Mouse (Mus musculus) large intestine, adult 2 months (tissue): ENCODE measurements at regions not wholly inside any gene's neighbourhood (a gene's known extent, or its start where the extent isn't known, plus 50 kb on each side); places are given as distances from the start of the nearest gene placed in this dataset.
"Not testable (repeated sequence)": the region's sequence is repeated elsewhere in the genome, so short reads cannot be mapped to it uniquely, and the experiment has no call there.

Experiments
- DNase-seq: peaks from one replicate; pipeline ENCODE4 v3.0.0-alpha.2; 2012; ENCODE audit warnings: low read depth, low spot score
- WGBS: fragments of 180-500 bp; shearing (Covaris S2); methylation state at CpG from one replicate; pipeline ENCODE4 v1.1.7; 2018; 5-methylcytosine and 5-hydroxymethylcytosine counted together

DNA sequence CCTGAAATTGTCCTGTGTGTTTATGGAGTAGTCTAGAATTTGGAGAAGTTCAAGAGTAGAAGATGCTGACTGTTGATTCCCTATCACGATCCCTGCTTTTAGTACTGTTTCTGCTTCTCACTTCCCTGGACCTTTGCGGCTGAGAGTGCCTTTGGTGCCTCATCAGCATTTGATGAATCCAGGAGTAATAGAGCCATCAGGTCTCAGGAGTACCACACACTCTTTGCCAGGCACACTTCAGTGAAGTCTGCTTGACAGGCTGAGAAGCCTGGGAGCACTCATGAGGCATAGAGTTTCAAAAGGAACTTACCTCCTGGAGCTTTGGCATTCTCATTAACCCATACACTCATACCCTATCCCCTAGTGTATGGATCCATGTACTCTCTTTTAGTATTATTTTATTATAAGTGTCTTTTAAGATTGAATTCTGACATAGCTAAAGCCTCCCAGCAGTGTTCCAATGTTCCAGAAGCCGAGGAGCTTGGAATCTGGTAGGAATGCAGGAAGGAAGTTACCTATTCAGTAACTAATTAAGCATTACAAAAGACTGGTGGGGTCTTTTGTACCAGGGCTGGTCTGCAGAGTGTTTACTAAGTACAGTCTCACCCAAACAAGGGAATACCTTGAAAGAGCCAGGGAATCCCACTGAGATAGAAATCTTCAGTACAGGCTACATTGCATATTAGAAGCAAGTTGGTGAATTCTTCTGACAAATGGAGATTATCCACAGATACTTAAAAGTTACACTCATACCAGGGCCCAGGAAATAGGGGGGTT, 139.7 kb downstream of the Tex13c3 start:
- DNase-seq, result not testable (repeated sequence)
- WGBS, result 79% methylated on average over 3 of the region's 3 CpGs

GRCm38 (mm10) chrX:19313286-19313685, 167.8 kb downstream of the Tex13c3 start:
- DNase-seq, result no peak

GRCm38 (mm10) chrX:19311809-19312559, 169.1 kb downstream of the Tex13c3 start:
- 42% methylated on average over 1 of the region's 1 CpGs for WGBS

More at GRCm38 (mm10) chrX:19313286-19313685, 167.8 kb downstream of the Tex13c3 start:
- WGBS, result 58% methylated on average over 2 of the region's 2 CpGs

DNA sequence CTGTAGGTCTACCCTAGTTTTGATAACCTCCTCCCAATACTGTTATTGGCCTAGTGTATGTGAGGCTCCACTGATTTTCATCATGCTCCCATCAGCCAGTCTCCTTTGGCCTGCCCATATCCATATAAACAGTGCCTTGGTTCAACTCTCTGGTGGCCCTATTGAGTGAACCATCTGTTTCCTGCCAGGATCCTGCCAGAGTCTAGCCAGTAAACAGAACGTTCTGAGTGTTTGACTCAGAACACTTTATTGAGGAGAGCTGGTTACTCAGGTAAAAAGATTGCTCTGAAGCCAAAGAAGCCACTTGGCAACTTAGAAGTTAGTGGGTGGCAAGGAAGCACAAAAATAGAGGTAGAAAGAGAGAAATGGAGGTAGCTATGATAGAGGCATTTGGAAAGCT, 169.7 kb downstream of the Tex13c3 start:
- no peak for DNase-seq
- 22% methylated on average over 1 of the region's 1 CpGs for WGBS

More at GRCm38 (mm10) chrX:19311809-19312559, 169.1 kb downstream of the Tex13c3 start:
- DNase-seq, result no peak

DNA sequence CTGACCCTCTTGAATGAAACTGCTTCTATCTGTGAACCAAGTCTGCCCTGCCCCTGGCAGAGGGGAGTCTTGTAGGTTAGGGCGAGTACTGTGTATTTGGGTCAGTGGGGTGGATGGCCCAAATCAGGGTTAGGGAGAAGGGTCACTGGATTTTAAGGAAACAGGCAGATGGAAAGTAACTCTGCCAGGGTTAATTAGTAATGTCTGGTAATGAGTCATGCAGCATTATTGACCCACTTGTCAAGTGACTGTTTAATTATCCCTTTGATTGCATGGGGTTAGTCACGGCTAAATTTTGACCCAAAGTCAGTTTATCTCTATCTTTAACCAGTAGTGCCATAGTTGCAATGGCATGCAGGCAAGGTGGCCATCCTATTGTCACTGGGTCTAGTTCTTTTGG, 192.9 kb downstream of the Tex13c3 start:
- DNase-seq, result no peak
- 69% methylated on average over 2 of the region's 2 CpGs for WGBS

DNA sequence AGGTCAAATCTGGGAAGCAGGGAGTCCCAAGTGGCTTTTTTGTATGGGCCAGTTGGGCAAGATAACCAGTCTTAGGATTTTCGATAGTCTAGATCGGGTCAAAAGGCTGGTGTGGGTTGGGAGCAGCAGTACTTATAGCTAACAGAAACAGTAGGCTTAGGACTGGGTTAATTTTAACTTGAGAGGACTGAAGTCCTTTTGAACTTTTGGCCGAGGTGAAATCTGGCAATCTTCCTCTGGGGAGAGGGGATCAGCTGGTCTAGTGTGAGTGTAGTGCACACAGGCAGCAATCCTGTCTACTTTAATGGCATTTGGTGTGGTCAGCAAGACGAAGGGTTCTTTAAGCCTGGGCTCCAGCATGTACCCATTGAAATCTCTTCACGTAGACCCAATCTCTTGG, 194.7 kb downstream of the Tex13c3 start:
- DNase-seq, result no peak
- 77% methylated on average over 5 of the region's 5 CpGs for WGBS

- 60% methylated on average over 4 of the region's 4 CpGs for WGBS
- DNase-seq, result no peak
Measured at GRCm38 (mm10) chrX:19285773-19286172, 195.3 kb downstream of the Tex13c3 start.

DNA sequence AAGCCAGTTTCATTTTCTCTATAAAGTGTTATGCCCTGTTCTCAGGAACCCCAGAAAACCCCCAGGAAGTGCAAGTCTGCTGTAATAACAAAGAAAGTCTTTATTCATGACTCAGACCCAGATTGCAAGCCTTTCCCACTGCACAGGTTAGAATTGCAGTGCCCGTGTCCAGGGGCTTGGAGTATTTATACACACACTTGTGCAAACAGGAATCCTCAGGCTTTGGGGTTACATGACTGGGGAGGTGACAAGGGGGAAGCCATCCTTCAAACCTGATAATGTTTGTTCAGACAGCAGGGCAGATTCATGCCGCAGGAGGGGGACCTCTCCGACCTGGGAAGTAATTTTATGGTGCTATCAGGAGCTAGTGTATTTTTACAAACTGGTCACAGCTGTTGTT, 198.0 kb downstream of the Tex13c3 start:
- 39% methylated on average over 3 of the region's 3 CpGs for WGBS
- no peak for DNase-seq

DNA sequence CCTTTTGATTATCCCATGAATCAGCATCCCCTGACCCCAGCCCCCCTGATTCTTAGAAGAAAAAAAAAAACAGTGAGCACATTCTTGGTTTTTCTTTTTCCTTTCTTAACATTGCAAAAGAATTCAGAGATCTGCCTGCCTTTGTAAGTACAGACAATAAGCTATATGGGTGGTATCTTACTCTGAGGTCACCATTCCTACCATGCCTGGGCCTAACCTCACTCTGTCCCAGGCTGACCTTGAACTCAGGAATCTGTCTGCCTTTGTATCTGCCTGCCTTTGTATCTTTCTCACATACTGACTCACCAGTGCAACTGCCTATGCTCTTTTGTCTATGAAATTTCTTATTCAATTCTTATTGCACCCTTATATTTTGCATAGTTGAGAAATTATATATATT, 216.9 kb downstream of the Tex13c3 start:
- DNase-seq, result no peak

DNA sequence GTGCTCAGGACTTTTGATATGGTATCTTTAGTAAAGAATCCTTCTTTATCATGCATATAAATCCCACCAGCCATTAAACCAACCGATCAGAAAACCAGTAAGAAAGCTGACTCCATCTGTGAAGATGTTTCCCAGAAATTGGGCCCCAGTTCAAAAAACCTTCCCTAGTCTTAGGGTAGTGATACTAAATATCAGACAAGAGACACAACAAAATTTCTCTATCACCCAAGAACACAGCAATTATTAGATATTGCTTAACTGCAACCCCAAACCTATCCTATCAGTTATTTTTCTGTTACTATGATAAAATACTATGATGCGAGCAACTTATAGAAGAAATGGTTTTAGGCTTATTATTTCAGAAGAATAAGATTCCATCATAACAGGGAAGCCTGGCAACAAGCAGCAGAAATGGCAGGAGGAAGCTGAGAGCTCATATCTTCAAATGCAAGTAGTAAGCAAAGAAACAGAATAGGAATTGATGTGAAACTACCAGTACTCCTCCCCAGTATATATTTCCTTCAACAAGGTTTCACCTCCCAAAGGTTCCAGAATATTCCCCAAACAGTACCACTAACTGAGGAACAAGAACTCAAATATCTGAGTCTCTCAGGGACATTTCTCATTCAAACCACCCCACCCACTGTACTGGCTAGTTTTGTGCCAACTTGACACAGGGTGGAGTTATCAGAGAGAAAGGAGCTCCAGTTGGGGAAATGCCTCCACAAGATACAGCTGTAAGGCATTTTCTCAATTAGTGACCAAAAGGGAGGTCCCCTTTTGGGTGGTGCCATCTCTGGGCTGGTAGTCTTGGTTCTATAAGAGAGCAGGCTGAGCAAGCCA, 234.1 kb downstream of the Tex13c3 start:
- 81% methylated on average over 2 of the region's 2 CpGs for WGBS

DNA sequence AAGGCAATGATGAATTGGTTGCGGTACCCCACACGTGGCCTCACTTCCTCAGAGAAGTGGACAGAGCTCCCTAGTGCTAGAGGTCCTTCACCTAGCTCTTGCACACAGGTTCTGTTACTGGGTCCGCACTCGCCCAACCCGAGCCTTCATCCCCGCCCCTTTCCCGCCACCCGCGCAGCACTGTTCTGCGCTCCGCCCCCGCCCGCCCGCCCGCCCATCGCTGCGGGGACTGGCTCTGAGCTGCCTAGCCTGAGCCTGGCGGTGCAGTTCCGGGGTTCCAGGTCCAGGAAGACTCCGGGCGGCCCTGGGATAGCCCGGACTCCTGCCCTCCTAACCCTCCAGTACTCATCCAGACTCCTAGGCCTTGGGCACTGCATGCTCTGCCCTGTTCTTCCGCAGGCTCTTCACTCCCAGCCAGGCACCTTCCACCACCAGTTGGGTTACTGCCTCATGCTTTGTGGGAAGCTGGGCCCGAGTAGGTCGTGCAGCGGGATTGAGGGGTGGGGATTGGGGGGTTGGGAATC, 243.3 kb downstream of the Tex13c3 start:
- peak; percentile 11 for DNase-seq
- 6% methylated on average over 26 of the region's 26 CpGs for WGBS

More for the DNA sequence above, 234.1 kb downstream of the Tex13c3 start:
- DNase-seq, result no peak

DNA sequence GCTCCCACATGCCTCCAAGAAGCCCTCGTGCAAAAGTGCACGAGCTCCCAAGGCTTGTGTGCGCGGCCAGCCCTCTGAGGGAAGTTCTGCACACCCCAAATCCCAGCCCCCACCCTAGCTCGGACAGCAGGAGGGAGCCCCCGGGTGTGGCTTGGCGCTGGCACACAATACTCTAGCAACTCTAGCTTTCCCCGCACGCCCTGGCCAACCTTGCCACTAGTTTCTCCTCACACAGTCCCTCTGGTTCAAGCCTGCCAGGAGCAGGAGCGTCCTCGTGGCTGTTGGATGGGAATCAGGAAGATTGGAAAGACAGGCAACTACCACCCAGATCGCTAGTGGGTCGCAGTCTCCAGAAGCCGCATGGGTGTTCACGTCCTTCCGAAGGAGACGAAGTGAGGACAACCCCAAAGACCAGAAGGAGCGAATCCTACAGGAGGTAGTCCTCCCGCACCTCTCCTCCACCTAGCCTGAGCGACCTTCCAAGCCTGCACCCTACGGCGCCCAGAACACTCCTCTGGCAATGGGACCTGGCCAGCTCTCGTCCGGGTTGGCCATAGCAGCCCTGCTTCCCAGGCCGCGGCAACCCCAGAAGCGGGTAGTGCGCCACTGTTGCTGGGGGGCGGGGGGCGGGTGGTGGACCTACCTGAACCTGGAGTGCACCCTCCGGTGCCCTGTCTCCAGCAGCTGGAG, 243.9 kb downstream of the Tex13c3 start:
- 13% methylated on average over 30 of the region's 31 CpGs for WGBS
- DNase-seq, result no peak

DNA sequence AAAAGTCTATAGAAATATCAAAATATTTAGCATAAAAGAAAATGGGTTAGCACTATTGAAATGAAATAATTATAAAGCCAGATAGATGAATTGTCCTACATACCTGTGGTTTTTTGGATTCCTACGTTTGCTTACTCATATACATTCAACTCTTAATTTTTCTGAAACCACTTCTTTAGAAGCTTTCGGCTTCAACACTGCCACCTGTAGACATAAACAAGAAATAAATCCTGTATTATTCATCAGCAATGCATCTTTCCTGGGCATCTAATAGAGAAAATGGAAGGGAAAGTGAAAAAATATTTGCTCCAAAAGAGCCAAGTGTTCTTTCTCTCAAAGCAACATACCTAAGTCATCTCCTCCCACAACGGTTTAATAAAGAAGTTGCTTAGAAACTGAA, 245.7 kb downstream of the Tex13c3 start:
- 61% methylated on average over 3 of the region's 3 CpGs for whole genome bisulfite sequencing
- DNase-seq, result no peak

GRCm38 (mm10) chrX:19231823-19232222, 249.3 kb downstream of the Tex13c3 start:
- no peak for DNase-seq
- WGBS, result 84% methylated on average over 3 of the region's 3 CpGs

GRCm38 (mm10) chrX:19223336-19223735, 257.8 kb downstream of the Tex13c3 start:
- no peak for DNase-seq

DNA sequence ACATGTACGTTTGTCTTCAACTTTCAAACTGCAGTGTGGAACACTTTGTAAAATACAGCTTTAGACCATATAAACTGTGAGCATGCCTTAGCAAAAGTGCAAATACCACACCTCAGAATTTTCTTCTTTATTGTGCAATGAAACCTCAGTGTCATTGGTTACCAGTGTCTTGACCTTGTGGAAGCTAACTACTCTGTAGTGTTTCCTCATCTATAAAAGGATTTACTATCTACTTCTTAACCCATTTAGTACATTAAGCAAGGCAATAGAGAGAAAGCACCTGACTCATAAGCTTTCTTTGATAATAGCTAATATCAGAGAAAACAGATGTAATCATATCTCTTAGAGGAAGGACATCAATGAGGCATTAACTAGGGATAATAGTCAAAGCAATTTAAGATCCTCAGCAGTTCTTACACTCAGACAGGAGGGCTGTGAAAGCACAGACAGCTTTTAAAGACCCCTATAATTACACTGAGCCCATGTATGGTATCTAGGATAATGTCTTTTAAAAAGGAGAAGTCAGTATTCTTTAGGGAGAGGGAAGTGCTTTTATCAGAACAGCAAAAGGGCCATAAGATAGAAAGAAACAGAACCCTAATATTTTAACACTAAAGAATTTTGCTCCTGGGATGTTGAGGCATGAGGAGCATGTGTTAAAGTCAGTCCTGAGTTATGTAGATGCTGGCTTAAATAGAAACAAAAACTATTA, 260.2 kb downstream of the Tex13c3 start:
- 34% methylated on average over 1 of the region's 1 CpGs for WGBS
- no peak for DNase-seq

GRCm38 (mm10) chrX:19219727-19220126, 261.4 kb downstream of the Tex13c3 start:
- DNase-seq, result no peak
- 88% methylated on average over 2 of the region's 2 CpGs for WGBS

- WGBS, result 91% methylated on average over 2 of the region's 2 CpGs
- DNase-seq, result no peak
Measured at GRCm38 (mm10) chrX:19219301-19219700, 261.8 kb downstream of the Tex13c3 start.

DNA sequence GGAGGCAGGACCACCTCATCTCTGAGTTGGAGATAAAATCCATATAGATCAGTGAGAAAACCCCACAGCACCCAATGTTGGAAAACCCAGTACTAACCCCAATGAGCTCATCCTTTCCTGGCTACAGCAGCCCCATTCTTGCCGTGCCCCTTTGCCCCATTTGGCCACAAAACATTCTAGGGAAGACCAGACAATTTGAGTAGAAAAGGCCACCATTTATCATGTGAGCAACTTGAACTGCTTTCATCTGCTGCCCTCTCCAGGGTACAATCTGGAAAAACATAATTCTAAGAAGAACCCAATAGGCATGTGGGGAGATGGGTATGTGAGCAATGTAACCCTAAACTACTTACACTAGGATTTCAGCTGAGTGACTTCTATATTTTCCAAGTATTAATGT, 274.7 kb downstream of the Tex13c3 start:
- 24% methylated on average over 1 of the region's 1 CpGs for WGBS
- no peak for DNase-seq
